ENCODE assay signal across 17 mouse cellular contexts in the genomic region with DNA sequence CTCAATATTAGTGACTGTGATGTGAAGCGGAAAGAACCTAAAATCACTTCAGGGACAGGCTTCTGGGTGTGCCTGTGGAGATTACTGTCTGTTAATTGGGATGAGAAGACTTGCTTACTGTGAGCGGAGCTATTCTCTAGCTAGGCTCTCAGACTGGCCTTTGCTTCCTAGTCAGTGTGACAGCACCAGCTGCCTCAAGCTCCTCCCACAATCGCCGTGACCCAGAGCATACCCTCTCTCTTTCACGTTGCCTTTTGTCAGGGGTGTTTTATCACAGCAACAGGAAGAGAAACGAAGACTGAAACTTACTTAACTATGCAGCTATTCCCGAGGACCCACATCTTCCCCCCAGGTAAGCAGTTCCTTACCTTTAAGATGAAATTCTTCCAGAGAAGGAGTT. TPM values are rescaled to one million over a fixed set of nuclear protein-coding genes. Genes with fewer than 3 reads are reported as not detected.
"Had no signal": no experiment of that assay in that cellular context is flagged by ENCODE, and none has a peak within 500 bp of the region (broad histone marks: within the 10 kb centered on the region; RNA-seq: fewer than 3 reads in every experiment).

No protein-coding gene starts in this region.

- H3K36me3 ChIP-seq: limb, embryonic 12.5 days; liver, embryonic 13.5 days; lung, embryonic 15.5 days; midbrain, embryonic 12.5 days; neural tube, embryonic 13.5 days had no signal

- H3K4me3 ChIP-seq: layer of hippocampus, adult 2 months; limb, embryonic 12.5 days; liver, embryonic 13.5 days; lung, embryonic 15.5 days; megakaryocyte, embryonic 14.5 days; midbrain, embryonic 12.5 days; neural tube, embryonic 13.5 days had no signal

- H3K9ac ChIP-seq: limb, embryonic 12.5 days; liver, embryonic 13.5 days; liver, postnatal 0 days; lung, embryonic 15.5 days; midbrain, embryonic 12.5 days; neural tube, embryonic 13.5 days had no signal

- H3K4me2 ChIP-seq: limb, embryonic 12.5 days; liver, embryonic 13.5 days; lung, embryonic 15.5 days; midbrain, embryonic 12.5 days; neural tube, embryonic 13.5 days had no signal

- DNase-seq: kidney, adult 9 months; kidney, postnatal 36 days; liver; liver, embryonic 13.5 days; liver, postnatal 0 days; lung, postnatal 14 days; right cerebral cortex, adult 18-20 months had no signal

- H3K27ac ChIP-seq: kidney, postnatal 0 days; layer of hippocampus, adult 2 months; limb, embryonic 12.5 days; liver, embryonic 13.5 days; lung, embryonic 15.5 days; macrophage; midbrain, embryonic 12.5 days; neural tube, embryonic 13.5 days; stomach, postnatal 0 days had no signal

- H3K9me3 ChIP-seq: limb, embryonic 12.5 days; liver, embryonic 13.5 days; lung, embryonic 15.5 days; megakaryocyte, embryonic 14.5 days; midbrain, embryonic 12.5 days; neural tube, embryonic 13.5 days had no signal

RNA-seq across cellular contexts. Expression of a gene that starts 4.0 kb away (rescaled TPM):
- polyA plus RNA-seq: intestine, postnatal 0 days; kidney, postnatal 0 days; limb, embryonic 12.5 days; liver, embryonic 13.5 days; liver, postnatal 0 days; midbrain, embryonic 12.5 days; stomach, postnatal 0 days had no signal
